Mouse (Mus musculus): ENCODE measurements around the gene Lsmem1.
"Not testable (repeated sequence)": the region's sequence is repeated elsewhere in the genome, so short reads cannot be mapped to it uniquely, and the experiment has no call there.

The Lsmem1 gene

GRCm38 (mm10) chr12:40214888-40215876, 15.9 kb upstream of the Lsmem1 start:
- no peak for DNase-seq (ENCODE audit: low read depth, low spot score)

DNA sequence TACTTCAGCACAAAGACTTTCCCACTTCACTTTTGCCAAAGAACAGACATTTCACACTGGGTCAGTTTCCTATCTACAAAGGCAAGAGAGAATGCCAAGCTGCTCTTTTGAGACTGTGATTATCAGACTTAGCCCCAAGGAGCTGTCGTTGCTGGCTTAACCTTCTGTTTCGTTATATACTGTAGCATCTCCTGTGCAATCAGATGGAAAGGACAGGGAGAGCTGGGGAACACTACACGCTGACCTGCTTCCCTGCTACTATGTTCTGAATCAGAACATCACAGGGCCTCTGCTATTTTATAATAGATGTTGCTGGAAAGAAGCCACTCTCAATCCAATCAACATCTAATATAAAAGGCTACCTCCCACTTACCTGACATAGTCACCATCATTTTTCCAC, 9.8 kb upstream of the Lsmem1 start:
- no peak for DNase-seq (ENCODE audit: low read depth, low spot score)

GRCm38 (mm10) chr12:40207909-40208308, 8.6 kb upstream of the Lsmem1 start:
- DNase-seq (ENCODE audit: low read depth, low spot score): no peak

DNA sequence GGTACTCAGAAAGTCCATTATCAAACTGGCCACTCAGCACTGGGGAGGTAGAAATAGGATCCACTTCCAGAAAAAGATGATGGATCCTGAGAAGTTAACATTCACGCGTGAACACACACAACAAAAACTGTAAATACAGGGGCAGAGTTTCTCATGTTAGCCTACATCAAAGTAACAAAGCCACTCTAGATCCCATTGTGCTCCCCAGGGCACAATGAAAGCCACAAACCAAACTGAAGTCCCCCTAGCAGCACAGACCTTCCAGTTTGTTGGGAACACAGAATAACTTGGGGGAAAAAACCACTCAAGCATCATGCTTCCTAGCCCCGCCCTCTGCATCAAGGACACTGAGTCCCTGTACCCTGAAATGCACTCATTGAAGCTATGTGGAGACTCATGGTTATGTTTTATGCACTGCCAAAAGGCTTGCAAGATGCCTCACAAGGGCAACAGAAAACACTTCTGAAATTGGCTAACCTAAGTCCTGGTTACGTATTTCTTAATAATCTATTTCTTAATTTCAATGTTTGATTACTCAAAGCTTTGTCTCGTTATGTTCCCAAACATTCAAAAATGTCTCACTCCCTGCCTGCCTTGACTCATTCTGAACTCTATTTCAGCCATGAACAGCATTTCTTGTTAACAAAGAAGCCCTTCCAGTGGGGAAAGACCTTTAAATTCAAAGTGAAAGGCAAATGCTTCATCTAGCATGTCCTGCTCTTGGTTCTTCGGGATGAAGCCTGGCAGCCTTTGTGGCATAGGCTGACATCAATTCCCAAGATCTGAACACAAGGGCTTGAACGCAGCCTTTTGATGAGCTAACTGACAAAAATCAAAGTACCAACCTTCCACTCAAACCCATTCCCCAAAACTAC, 3.1 kb upstream of the Lsmem1 start:
- DNase-seq (ENCODE audit: low read depth, low spot score): no peak

GRCm38 (mm10) chr12:40200484-40201235, 1.4 kb upstream of the Lsmem1 start:
- no peak for DNase-seq (ENCODE audit: low read depth, low spot score)

DNA sequence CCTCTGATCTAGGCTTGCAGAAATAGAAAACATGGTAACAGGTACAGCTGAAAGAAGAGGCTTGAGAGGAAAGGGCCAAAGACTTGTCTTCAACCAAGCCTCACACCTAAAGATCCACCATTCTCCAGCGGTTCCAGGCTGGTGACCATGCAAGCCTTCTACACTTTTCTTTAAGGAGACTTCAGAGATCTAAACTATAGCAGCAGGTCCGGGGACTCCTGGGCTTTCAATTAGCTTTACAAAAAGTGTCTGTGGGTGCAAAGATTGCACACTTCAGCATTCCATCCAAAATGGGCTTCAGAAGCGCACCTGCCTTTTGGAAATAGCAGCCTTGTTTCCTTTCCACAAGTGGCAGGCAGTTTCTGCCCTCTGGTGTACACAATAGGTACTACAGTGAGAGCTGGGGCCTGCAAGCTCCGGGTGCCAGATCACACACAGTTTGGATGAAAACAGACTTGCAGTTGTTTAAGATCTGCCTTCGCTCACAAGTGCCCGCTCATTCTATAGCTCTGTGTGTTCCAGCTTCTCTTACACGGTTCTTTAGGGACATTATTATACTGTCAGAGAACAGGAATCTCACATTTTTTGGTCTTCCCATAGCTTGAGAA, 609 bp upstream of the Lsmem1 start:
- DNase-seq (ENCODE audit: low read depth, low spot score): peak; percentile 83

- peak; percentile 41 for DNase-seq (ENCODE audit: low read depth, low spot score)
Measured at GRCm38 (mm10) chr12:40198427-40198826, 863 bp downstream of the Lsmem1 start.

DNA sequence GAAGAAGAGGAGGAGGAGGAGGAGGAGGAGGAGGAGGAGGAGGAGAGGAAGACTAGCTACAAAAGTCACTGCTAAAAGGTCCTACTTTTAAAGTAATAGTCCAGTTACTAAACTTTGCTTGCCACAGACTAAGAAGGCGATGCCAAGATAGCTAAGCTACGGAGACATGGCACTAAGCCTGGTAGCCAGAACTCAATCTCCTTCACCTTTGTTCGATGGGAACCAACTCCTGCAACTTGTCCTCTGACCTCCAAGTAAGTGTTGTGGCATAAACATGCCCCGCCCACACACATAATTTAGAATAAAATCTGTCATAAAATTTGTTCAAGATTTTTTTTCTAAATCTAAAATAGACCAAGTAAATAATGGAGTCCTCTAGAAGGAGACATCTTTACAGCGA, 1.3 kb downstream of the Lsmem1 start:
- DNase-seq (ENCODE audit: low read depth, low spot score): no peak

DNA sequence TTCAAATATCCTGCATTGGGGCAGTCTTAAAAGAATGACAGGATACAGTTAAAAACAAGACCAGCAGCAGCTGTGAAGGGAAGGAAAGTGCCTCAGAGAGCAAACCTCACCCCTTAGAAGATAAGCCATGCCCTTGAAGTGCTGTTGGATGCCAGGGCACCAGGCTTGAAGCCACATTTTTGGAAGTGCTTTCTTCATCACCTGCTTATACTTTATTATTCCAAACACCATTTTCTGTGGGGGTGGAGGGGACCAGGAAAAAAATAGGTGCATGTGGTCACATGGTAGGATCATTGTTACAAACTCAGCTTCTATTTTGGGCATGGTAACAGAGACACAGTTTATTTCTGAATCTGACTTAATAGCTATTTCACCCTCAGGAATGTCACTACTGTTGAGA, 1.8 kb downstream of the Lsmem1 start:
- DNase-seq (ENCODE audit: low read depth, low spot score): no peak

- no peak for DNase-seq (ENCODE audit: low read depth, low spot score)
Measured at GRCm38 (mm10) chr12:40185474-40185873, 13.8 kb downstream of the Lsmem1 start.

- DNase-seq (ENCODE audit: low read depth, low spot score): peak; percentile 71
Measured at GRCm38 (mm10) chr12:40177089-40177488, 22.2 kb downstream of the Lsmem1 start.

DNA sequence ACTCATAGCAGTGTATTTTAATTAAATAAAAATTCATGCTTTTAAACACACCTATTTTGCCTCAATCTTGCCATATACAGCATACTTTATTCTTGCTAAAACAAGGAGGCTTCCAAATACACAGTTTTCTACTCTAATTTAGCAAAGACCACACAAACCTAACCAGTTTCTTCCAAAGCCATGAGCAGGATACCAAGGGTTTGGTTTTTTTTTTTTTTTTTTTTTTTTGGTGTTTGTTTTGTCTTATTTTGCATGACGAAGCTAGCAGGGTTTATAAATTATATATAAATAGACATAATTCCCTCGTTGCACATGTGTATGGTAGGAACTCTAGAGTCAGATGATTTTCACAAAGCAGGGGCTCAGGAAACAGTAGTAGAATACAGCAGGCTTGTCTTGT, 23.1 kb downstream of the Lsmem1 start:
- no peak for DNase-seq (ENCODE audit: low read depth, low spot score)

GRCm38 (mm10) chr12:40175171-40175570, 24.1 kb downstream of the Lsmem1 start:
- DNase-seq (ENCODE audit: low read depth, low spot score): not testable (repeated sequence)

DNA sequence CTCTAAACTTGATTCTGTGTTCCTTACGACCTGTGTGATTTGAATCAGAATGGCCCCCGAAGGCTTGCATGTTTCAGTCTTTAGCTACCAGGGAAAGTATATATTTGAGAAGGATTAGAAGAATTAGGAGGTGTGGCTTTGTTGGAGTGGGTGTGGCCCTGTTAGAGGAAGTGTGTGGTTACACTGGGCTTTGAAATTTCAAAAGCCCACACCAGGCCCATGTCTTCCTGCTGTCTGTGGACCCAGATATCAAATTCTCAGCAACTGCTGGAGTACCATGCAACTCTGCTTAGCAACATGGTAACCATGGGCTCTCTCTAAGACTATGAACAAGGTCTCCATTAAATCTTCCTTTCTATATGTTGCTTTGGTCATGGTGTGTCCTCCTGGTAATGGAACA, 27.7 kb downstream of the Lsmem1 start:
- peak; percentile 6 for DNase-seq (ENCODE audit: low read depth, low spot score)

- no peak for DNase-seq (ENCODE audit: low read depth, low spot score)
Measured at GRCm38 (mm10) chr12:40169675-40170074, 29.6 kb downstream of the Lsmem1 start.

- DNase-seq (ENCODE audit: low read depth, low spot score): peak; percentile 51
Measured at GRCm38 (mm10) chr12:40164621-40165020, 34.7 kb downstream of the Lsmem1 start.

DNA sequence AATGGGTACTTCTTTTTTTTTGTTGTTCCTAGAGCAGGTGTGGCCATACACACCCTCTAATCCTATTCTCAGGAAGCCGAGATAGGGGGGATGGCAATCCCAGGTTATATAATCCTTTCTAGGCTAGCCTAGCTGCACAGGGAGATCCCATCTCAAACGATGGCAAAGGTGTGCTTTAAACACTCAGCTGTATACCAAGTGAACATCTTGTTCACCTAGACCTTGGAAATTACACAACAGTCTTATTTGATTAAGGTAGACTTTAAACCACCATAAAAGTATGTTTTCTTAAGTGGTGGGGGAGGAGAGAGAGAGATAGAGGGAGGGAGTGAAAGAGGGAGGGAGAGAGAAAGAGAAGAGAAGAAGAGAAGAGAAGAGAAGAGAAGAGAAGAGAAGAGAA, 38.5 kb downstream of the Lsmem1 start:
- DNase-seq (ENCODE audit: low read depth, low spot score): no peak

GRCm38 (mm10) chr12:40154188-40154587, 45.1 kb downstream of the Lsmem1 start:
- DNase-seq (ENCODE audit: low read depth, low spot score): no peak

DNA sequence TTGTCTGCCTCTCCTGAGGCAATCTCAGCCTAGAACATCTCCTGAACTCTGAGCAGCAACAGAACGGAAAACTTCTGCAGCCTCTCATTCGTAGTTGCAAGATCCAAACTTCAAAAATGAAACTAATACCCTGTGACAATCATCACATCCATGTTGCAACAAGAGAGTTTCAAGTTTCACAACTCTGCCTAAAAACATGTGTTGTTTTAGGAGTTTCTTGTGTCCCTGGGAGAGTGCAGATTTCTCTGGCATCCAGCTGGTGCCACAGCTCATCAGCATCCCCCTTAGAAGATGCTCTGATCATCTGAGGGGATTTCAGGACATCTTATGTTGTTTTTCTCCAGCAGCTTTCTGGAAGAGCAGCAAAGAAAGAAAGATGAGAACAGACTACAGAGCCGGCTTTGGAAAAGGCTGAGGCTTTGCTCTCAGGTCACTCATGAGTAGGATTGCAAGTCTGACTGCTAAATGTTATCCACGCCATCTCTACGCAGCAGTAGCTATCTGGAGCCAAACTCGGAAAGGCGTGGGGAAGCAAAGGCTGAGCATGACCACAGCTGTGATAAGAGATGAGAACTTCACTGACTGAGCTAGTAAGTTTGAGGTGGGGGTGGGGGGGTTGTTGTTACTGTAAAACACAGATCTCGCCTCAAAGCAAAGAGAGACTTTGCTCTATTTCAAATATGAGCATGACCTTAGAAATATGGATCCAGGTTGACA, 46.8 kb downstream of the Lsmem1 start:
- DNase-seq (ENCODE audit: low read depth, low spot score): no peak

DNA sequence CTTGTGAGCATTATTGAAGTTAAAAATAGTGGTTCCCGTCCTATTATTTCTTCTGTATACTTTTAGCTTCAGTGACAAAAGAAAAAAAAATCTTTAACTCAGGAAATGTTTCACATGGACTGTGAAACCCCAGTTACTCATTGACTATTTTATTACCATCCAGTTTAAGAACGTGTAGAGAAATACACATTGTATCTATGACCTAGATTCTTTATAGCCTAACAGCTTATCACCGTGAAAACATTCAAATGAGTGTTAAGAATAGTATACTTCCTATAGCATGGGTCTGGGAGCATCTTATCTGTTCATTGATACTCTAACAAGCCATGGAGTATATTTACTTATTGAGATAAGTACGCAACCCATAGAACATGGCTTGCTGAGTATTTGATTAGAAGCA, 52.0 kb downstream of the Lsmem1 start:
- DNase-seq (ENCODE audit: low read depth, low spot score): no peak

GRCm38 (mm10) chr12:40146510-40146909, 52.8 kb downstream of the Lsmem1 start:
- DNase-seq (ENCODE audit: low read depth, low spot score): no peak
